Mouse (Mus musculus): ENCODE measurements around the gene Tor1a.
"Not testable (repeated sequence)": the region's sequence is repeated elsewhere in the genome, so short reads cannot be mapped to it uniquely, and the experiment has no call there.

Gene Tor1a

DNA sequence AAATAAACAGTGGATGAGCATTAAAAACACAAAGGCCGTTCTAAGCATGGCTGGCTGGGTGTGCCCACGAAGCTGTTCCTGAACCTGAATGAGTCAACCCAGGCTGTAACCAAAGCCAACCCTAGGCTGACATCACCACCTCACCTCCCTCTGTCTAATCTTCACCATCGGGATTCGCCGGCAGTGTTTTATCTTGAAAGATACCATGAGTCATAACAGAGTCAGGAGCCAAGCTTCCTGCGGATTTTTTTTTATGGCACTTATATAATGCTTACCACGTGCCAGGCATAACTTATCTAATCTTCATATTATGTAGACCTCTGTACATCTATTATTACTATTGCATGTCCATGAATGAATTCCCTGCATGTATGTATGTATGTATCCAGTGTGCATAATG lies 47.5 kb downstream of the Tor1a start:
- intact Hi-C loops (cut with DNase I): no loop called here

DNA sequence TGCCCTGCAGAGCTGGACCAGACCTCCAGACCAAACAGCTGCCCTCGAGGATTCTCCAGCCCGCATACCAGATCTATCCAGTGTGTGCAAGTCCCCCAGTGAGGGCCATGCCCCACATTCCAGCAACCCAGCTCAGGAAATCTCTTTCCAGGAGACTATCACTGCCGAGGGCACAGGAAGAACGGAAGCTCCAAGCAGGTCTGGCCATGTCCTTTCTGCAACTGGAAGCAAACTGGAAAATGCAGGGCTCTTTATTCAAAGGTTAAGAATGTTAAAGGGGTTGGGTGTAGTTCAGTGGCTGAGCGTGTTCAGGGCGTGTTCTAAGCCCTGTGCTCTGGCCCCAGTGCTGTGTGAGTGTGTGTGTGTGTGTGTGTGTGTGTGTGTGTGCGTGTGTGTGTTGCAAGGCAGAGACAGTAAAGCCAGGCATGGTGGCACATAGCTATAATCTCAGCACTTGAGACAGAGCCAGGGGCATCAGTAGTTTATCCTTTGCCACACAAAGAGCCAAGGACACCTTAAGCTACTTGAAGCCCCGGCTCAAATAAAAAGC lies 48.9 kb downstream of the Tor1a start:
- intact Hi-C loops (cut with DNase I): no loop called here

DNA sequence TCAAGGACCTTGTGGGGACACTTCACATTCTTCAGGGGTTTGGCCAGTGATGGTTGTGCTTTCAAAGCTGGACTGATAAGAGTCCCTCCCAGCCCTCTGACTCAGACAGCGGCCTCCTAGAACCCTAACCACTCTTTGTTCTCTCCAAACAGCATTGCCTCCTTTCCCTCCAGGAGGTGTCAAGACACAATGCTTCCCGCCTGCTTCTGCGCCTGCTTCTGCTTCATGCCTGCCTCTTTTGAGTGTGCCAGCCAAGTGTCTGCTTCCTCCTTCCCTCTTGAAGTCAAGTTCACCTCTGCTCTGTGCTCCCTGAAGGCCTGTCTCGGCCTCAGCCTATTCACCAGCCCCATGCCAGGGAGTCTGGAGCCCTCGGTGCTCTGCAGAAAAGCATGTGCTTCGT lies 49.6 kb downstream of the Tor1a start:
- intact Hi-C loops (cut with DNase I): no loop called here

DNA sequence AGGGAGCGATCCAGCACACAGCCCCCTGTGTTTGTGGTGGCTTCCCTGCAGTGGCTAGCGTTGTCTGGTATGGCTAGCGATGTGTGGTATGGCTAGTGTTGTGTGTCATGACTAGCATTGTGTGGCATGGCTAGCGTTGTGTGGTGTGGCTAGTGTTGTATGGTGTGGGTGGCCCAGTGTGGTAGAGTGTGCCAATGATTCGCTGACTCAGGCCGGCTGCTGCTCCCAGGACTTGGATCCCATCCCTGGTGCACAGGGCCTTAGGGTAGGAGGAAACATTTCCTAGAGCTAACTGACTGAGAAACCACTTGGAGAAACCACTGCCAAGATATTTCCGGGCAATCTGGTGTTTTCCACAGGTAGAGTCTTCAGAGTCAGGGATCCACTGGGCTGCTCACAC lies 50.1 kb downstream of the Tor1a start:
- intact Hi-C loops (cut with DNase I): no loop called here

DNA sequence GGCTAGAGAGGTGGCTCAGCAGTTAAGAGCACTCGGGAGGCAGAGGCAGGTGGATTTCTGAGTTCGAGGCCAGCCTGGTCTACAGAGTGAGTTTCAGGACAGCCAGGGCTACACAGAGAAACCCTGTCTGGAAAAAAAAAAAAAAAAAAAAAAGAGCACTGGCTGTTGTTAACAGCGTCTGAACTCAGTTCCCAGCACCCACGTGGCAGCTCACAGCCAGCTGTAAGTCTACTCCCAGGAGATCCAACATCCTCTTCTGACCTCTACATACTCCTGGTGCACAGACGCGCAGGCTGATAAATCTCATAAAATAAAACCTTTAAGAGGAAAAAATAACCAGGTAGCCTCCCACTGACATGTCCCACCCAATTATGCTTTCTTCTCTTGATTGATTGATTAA lies 51.8 kb downstream of the Tor1a start:
- intact Hi-C loops (cut with DNase I): not testable (repeated sequence)

DNA sequence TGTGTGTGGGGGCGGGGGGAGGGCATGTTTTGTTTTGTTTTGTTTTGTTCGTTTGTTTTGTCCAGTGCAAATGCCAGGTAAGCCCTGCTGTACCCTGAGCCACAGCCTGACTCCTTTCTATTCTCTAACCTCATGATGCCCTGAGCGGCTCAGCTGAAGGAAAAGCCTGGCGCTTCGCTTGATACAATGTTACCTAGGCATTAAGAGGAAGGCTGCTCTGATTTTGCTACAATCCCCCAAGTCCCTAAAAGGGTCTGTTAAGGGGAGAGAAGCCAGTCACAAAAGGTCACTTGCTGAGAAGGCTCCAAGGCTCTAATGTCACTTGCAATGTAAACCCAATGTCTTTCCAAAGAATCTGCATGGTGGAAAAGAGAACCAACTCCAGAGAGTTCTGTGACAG lies 52.4 kb downstream of the Tor1a start:
- intact Hi-C loops (cut with DNase I): no loop called here

DNA sequence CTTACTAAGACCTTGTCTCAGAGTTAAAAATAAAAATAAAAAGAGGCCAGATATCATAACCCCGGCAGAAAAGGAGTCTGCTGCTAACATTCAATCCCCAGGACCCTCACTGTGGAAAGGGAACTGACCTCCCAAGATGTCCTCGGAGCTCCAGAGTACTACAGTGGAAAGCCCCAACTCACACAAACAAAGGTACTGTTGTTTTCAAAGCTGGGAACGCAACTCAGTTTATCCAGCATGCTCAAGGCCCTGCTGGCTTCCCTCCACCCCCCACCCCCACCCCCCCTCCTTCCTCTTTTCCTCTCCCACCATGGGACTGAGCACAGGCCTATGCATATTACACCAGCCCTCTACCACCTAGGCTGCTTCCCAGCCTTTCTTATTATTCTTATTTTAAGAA lies 52.9 kb downstream of the Tor1a start:
- intact Hi-C loops (cut with DNase I): no loop called here

DNA sequence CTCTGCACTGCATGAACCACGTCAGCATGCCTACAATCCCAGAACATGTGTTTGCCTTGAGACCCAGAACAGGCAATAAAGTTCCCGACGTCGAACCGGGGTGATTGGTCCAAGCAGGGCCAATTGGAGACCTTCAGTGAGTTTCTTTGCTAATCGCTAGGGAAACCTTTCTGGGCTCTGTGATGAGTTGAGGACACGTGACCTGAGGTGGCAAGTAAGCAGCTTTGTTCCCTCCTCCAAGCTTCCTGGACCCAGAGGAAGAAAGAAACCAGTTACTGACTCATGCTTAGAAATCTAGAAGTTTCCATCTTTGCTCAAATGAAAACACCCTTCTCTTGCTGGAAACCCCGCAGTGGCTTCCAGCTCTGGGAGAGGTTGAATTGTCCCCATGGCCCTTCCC lies 54.7 kb downstream of the Tor1a start:
- intact Hi-C loops (cut with DNase I): no loop called here

DNA sequence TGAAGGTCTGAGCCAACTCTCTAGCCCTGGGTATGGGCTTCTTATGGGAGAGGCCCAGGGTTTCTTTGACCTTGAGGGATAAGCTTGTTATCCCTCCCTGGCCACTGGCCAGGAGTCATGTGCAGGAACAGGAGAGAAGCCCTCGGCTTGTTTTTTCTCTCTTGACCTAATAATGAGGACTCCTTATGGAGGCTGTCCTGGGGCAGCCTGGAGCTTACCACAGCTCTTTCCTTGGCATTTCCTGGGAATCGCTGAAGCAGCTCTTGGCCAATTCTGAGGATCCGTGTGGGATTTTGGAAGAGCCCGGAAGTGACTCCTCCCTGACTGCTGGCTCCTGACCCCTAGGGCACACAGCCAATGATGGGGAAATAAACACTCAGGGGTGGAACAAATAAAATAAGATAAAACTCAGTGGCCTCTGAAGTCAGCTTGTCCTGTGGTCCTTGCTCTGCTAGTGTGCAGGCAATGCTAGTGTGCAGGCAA lies 55.4 kb downstream of the Tor1a start:
- intact Hi-C loops (cut with DNase I): no loop called here

Data from adrenal gland (tissue).